Mouse (Mus musculus): ENCODE results near the gene Trp53.

- no peak for TF ChIP-seq CHD1 (IDR thresholded peaks at IDR 0.05; ENCODE audit: low read depth, low read length)
- TF ChIP-seq TBP (conservative IDR thresholded peaks at IDR 0.05; ENCODE audit: low read depth, low read length), result no peak
- TF ChIP-seq CTCF (conservative IDR thresholded peaks at IDR 0.05 in 1 of 2, IDR thresholded peaks at IDR 0.05 in 1 of 2; ENCODE audit: low read depth in 2 of 2, low read length in 2 of 2), result no peak
- no peak for TF ChIP-seq E2F4 (IDR thresholded peaks at IDR 0.05; ENCODE audit: insufficient replicate concordance, low read depth, low read length)
- no peak for TF ChIP-seq MAFK (IDR thresholded peaks at IDR 0.05; ENCODE audit: insufficient replicate concordance, low read length)
- no peak for TF ChIP-seq NELFE (IDR thresholded peaks at IDR 0.05; ENCODE audit: low read depth, low read length)
- no peak for TF ChIP-seq TCF12 (IDR thresholded peaks at IDR 0.05; ENCODE audit: low read depth, low read length)
- TF ChIP-seq KAT2A (IDR thresholded peaks at IDR 0.05; ENCODE audit: insufficient replicate concordance, low read length), result no peak
- TF ChIP-seq EP300 (IDR thresholded peaks at IDR 0.05; ENCODE audit: low read length), result no peak
- TF ChIP-seq POLR2A (IDR thresholded peaks at IDR 0.05; ENCODE audit: low read depth, low read length), result no peak
Observed at GRCm38 (mm10) chr11:69610899-69611298, 30.7 kb downstream of the Trp53 start.
